Mouse (Mus musculus) left cerebral cortex, postnatal 4 days (tissue): ENCODE data around the gene Sema4b. TPM values are rescaled to one million over a fixed set of nuclear protein-coding genes. Genes with fewer than 3 reads are reported as not detected.

Source experiments
- DNase-seq: peaks from one replicate; pipeline ENCODE4 v3.0.0-alpha.2; 2022
- intact Hi-C: fragments of 180-260 bp; cut with DNase I; formaldehyde crosslinking; loops from one replicate; pipeline ENCODE4 v1.15.1; 2025
- total RNA-seq, 2 experiments: library from RNA; stranded (reverse); gene quantifications; 2 replicates each; pipeline ENCODE4 v1.2.3; 2021

Sema4b gene
- total RNA-seq, 2 experiments from 2014 or later: 31.4 to 33.9 TPM

GRCm38 (mm10) chr7:80260625-80261371, 74.2 kb downstream of the Sema4b start, which contains the start of gene Ngrn:
TSS of gene Ngrn (plus strand) at chr7:80261215.
- intact Hi-C loops: no loop called here
- DNase-seq: peak; percentile 87

DNA sequence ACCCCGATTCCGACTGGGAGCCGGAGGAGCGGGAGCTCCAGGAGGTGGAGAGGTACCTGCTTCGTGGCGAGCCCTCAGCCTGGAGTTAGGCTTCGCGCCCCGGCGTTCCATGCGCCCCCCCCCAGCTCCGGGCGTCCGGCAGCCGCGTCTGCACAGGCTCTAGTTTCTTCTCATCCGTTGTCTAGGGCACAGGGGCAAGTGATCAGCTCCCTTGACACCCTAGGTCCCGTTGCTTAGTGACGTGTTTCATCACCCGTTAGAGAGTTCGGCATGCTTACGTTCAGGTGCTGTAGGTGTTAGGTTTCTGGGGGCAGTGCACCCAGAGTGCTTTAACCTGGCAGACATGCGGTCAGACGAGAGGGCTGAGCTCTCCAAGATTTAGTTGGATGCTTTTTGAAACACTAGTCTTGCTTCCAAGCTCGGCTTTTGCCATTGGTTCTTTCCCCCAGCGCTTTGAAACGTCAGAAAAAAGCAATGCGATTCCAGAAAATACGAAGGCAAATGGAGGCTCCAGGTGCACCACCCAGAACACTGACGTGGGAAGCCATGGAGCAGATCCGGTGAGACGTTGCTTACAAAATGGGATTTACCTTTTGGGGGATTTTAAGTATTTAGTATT, 74.8 kb downstream of the Sema4b start:
- DNase-seq: no peak
- intact Hi-C loops: no loop called here

- DNase-seq: no peak
- intact Hi-C loops: no loop called here
These were observed 78.0 kb downstream of the Sema4b start for GRCm38 (mm10) chr7:80264606-80265005.

- intact Hi-C loops: no loop called here
- DNase-seq: no peak
These were observed 81.1 kb downstream of the Sema4b start for GRCm38 (mm10) chr7:80267764-80268163.

DNA sequence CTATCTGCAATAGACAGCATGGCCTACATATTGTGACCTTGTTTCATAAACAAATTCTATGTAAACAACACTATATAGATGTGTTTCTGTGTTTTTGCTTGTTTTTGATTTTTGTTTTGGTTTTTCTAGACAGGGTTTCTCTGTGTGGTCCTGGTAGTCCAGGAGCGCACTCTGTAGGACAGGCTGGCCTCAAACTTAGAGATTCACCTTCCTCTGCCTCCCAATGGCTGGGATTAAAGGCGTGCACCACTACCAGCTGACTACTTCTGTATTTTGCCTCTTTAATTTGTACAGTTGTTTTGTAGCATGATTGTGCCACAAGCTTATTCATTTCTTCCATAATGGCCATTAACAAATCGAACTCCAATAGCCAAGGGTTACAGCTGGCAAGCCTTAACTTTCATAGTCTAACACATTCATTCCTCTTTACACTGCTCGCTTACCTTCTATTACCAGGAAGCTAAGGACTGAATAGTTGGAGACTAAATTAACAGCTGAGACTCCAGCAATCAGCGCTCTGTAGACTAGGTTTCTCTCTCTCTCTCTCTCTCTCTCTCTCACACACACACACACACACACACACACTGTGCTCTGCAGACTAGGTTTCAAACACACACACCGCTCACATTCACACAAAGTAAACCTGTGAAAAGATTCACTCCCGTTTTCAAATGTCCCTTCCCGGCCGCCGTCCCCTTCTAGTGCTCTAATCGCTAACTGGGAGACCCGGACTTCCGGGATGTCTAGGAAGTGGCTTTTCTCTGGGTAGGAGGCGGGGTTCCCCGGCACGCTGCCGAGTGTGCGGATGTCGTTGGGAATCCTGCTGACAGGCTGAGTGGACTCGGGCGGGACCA, 82.5 kb downstream of the Sema4b start, which contains the start of gene Vps33b:
Gene Vps33b (plus strand): TSS at position 753 of the 854 bp plus-strand sequence.
- intact Hi-C loops: no loop called here
- DNase-seq: peak; percentile 97

DNA sequence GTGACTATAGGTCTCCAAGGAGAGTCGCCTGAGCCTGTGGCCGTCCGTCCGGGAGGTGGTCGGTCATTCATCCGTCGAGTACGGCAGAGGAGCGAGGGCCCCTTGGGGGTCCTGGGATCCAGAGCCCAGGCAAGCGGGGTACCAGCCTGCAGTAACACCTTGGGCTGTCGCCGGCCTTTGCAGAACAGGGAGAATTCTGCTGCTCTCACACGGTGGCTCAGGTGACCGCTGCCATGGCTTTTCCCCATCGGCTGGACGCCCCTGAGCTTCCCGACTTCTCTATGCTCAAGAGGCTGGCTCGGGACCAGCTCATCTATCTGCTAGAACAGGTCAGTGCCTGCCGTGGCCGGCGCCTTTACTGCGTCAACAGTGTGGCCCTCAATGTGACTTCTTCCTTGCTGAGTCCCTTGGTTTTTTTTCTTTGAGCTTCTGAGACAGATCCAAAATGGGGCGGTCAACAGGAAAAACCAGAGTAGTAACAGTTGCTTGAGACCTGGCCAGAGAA, 83.2 kb downstream of the Sema4b start:
- DNase-seq: peak; percentile 51
- intact Hi-C loops: no loop called here

GRCm38 (mm10) chr7:80273456-80273855, 86.8 kb downstream of the Sema4b start:
- intact Hi-C loops: no loop called here
- DNase-seq: no peak

Other genes with a start within 250 kb of the Sema4b start
- gene Zfp710, start 162.0 kb upstream of the Sema4b start, total RNA-seq: 10 to 100 TPM; 19.3 to 23.7 TPM
- 10 to 100 TPM; 66.4 to 74.7 TPM for gene Idh2, start 71.4 kb upstream of the Sema4b start, total RNA-seq
- gene Cib1, start 46.0 kb downstream of the Sema4b start, total RNA-seq: 10 to 100 TPM; 14.2 to 16.4 TPM
- gene Gdpgp1, start 46.0 kb downstream of the Sema4b start, total RNA-seq: 1 to 10 TPM; 4.6 to 5.1 TPM
- gene Ttll13, start 59.5 kb downstream of the Sema4b start, total RNA-seq: 1 to 10 TPM; 1.1 to 2.2 TPM
- gene Ngrn, start 74.4 kb downstream of the Sema4b start, total RNA-seq: 10 to 100 TPM; 41.6 to 42.7 TPM
- gene Vps33b, start 82.8 kb downstream of the Sema4b start, total RNA-seq: 10 to 100 TPM; 34.1 to 36.0 TPM
- gene Prc1, start 107.6 kb downstream of the Sema4b start, total RNA-seq: 10 to 100 TPM; 16.5 to 18.0 TPM
- gene Rccd1, start 137.6 kb downstream of the Sema4b start, total RNA-seq: 10 to 100 TPM; 16.9 to 22.8 TPM
- 10 to 100 TPM; 63.0 to 63.3 TPM for gene Unc45a, start 154.2 kb downstream of the Sema4b start, total RNA-seq
- gene Hddc3, start 156.3 kb downstream of the Sema4b start, total RNA-seq: 10 to 100 TPM; 49.2 to 50.8 TPM
- 100 to 1,000 TPM; 112 to 121 TPM for gene Man2a2, start 184.5 kb downstream of the Sema4b start, total RNA-seq
- 1 to 10 TPM; 5.2 to 7.5 TPM for gene Fes, start 201.1 kb downstream of the Sema4b start, total RNA-seq
- gene Furin, start 218.6 kb downstream of the Sema4b start, total RNA-seq: 10 to 100 TPM; 41.5 to 44.8 TPM